Mouse (Mus musculus): ENCODE measurements around the gene Mpped2. TPM values are rescaled to one million over a fixed set of nuclear protein-coding genes. Genes with fewer than 3 reads are reported as not detected.
A peak's percentile ranks its signal among the peaks of the same experiment; 100 is the strongest.

The Mpped2 gene
- polyA plus RNA-seq, 1 experiment from 2014 or later, result 72.3 TPM

DNA sequence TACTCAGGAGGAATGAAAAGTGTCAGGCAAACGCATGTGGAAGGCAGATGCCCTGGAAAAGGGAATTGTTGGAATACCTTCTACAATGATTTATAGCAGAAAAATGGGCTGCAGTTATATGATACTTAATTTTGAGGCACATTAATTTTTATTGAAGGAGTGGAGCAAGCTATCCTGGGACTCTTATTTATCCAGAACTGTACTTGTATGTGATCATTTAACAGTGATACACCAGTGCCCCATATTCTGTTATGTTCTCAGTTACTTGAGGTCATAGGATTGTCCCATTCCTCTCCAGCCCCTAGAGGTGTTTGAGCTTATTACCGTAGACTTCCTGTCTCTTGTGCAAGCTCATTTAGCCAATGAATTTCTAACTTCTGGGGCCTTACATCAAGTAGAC, 82.9 kb downstream of the Mpped2 start:
- no peak overlapping the region for H3K9ac ChIP-seq
- H3K27me3 ChIP-seq (replicated peaks), result no peaks in the 10 kb centered on the region
- H3K9me3 ChIP-seq, result no peaks in the 10 kb centered on the region
- H3K4me2 ChIP-seq, result no peak overlapping the region
- ATAC-seq (ENCODE audit: extremely low read depth, insufficient number of reproducible peaks, low FRiP score, low TSS enrichment), result no peak
- WGBS, result 85% methylated on average over 2 of the region's 2 CpGs
- peaks cover 5% of the 10 kb centered on the region; the same call in 1 of the 2 replicates for H3K36me3 ChIP-seq
- H3K27ac ChIP-seq (replicated peaks), result no peak overlapping the region
- no peak overlapping the region for H3K4me3 ChIP-seq
- peaks cover 23% of the 10 kb centered on the region for H3K4me1 ChIP-seq

DNA sequence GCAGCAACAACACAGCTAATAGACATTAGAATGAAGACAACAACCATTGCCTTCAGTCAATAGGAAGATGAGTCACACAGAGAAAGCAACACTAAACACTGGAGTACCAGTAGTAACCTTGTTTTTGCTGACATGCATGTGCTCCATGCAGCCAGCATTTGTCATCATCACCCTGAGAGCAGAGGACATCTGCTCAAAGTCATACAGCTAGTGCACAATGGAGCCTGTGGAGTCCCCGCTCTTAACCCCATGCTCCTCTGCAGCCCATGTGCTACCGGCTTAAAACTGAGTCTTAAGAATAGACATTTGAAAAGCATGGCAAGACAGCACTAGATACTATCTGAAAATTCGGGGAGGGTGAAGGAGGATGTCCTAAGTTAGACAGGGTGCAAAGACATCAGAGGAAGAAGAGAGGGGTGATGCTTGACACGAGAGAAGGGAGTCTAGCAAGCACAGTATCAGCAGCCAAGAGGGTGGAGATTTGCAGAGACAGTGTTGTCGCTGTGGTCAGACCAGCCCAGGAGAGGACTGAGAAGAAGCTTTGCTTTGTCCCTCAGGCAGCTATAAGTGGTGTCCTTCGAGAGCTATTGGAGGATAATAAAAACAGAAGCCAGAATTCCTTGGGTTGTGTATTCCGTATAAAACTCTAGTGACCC, 85.9 kb downstream of the Mpped2 start:
- ATAC-seq (ENCODE audit: extremely low read depth, insufficient number of reproducible peaks, low FRiP score, low TSS enrichment), result no peak

DNA sequence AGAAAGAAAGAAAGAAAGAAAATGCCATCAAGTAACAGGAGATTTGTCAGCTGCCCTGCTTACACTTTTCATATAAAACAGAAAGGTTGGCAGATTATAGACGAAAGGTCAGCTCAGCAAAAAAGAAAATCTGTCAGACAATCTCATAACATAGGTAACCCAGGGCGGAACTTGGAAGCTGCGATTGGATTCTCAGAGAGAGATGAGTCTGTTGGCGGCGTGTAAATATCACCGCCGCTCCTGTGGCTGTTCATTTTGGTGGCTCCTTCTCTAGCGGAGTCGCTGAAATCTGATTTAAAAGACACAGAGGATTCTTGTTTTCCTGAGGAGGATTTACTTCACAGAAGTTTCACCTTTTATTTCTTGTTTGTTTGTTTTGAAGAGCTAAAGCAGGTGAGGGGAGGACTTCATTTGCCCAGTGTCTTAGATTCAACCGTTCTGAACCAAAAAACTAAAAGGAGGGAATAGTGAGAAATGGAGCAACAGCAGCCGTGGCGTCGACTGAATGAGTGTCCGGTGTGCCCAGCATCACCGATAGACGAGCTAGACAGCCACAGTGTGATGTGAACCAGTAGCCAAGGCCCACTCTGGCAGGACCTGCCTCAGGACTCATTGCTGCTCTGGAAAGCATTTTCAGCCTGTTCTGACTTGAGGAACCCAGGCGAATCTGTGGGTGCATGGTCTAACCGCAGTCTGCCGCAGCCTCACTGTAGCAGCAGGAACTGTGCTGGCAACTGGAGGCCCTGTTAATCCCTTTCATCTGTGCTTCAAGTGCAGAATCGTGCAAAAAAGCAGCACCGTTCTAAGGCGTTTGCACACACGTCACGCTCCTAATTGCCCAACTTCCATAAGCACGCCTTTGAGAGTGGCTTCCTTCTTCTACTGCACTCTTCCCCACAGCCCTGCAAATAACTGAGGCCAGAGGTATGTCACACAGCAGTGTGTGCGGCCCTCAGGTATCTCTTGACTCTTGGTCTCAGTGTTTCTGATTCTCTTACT, 88.4 kb downstream of the Mpped2 start:
- Histone ChIP-seq H3K27ac (replicated peaks) (no peak overlapping the region), H3K4me3 (no peak overlapping the region), H3K9me3 (no peaks in the 10 kb centered on the region), H3K27me3 (replicated peaks) (no peaks in the 10 kb centered on the region), H3K36me3 (peaks cover 22% of the 10 kb centered on the region), H3K4me2 (no peak overlapping the region), H3K9ac (no peak overlapping the region), H3K4me1 (peaks cover 22% of the 10 kb centered on the region)
- WGBS, result 82% methylated on average over 26 of the region's 26 CpGs
- ATAC-seq (ENCODE audit: extremely low read depth, insufficient number of reproducible peaks, low FRiP score, low TSS enrichment), result no peak

More for the DNA sequence above, 85.9 kb downstream of the Mpped2 start:
- no peak overlapping the region for H3K27ac ChIP-seq (replicated peaks)
- H3K36me3 ChIP-seq, result peaks cover 7% of the 10 kb centered on the region
- no peaks in the 10 kb centered on the region for H3K27me3 ChIP-seq (replicated peaks)
- no peak overlapping the region for H3K9ac ChIP-seq
- H3K4me3 ChIP-seq, result no peak overlapping the region
- no peak overlapping the region for H3K4me2 ChIP-seq
- WGBS, result 45% methylated on average over 7 of the region's 7 CpGs
- no peaks in the 10 kb centered on the region for H3K9me3 ChIP-seq
- peaks cover 31% of the 10 kb centered on the region for H3K4me1 ChIP-seq

GRCm38 (mm10) chr2:106783311-106783710, 90.2 kb downstream of the Mpped2 start:
- no peak overlapping the region for H3K4me3 ChIP-seq
- H3K9me3 ChIP-seq, result no peaks in the 10 kb centered on the region
- H3K36me3 ChIP-seq, result peaks cover 22% of the 10 kb centered on the region
- WGBS, result 70% methylated on average over 4 of the region's 4 CpGs
- no peak for ATAC-seq (ENCODE audit: extremely low read depth, insufficient number of reproducible peaks, low FRiP score, low TSS enrichment)
- H3K4me1 ChIP-seq, result peaks cover 32% of the 10 kb centered on the region
- H3K4me2 ChIP-seq, result no peak overlapping the region
- H3K27me3 ChIP-seq (replicated peaks), result no peaks in the 10 kb centered on the region
- no peak overlapping the region for H3K9ac ChIP-seq
- no peak overlapping the region; the same call in 1 of the 2 replicates for H3K27ac ChIP-seq (replicated peaks)

DNA sequence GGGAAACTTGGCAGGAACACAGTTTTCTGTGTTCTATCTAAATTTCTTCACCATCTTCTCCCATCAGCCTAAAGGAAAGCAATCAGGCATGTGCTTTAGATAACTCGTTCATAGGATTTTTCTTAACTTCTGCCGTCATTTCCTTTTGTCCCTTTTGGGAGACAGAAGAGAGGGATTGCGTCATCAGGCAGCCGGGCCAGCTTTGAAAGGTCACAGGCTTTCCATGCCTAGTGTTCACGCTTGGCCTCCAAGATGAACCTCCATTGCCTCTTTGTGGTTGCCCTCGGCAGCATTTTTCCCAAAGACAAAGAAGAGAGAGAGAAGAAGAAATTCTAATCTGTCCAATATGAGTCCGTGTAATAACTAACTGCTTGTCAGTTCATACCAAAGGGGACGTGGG, 95.0 kb downstream of the Mpped2 start:
- no peak overlapping the region for H3K4me2 ChIP-seq
- no peaks in the 10 kb centered on the region for H3K27me3 ChIP-seq (replicated peaks)
- no peak for ATAC-seq (ENCODE audit: extremely low read depth, insufficient number of reproducible peaks, low FRiP score, low TSS enrichment)
- no peak overlapping the region for H3K4me3 ChIP-seq
- H3K27ac ChIP-seq (replicated peaks), result peak overlapping the region; percentile 61
- WGBS, result 32% methylated on average over 8 of the region's 8 CpGs
- H3K9me3 ChIP-seq, result no peaks in the 10 kb centered on the region
- peaks cover 47% of the 10 kb centered on the region for H3K4me1 ChIP-seq
- peaks cover 19% of the 10 kb centered on the region for H3K36me3 ChIP-seq
- H3K9ac ChIP-seq, result no peak overlapping the region

- Histone ChIP-seq H3K4me2 (no peak overlapping the region), H3K36me3 (peaks cover 19% of the 10 kb centered on the region), H3K4me3 (no peak overlapping the region), H3K9ac (no peak overlapping the region), H3K9me3 (no peaks in the 10 kb centered on the region), H3K27me3 (replicated peaks) (no peaks in the 10 kb centered on the region), H3K4me1 (peaks cover 48% of the 10 kb centered on the region), H3K27ac (replicated peaks) (peak overlapping the region; percentile 61)
- 38% methylated on average over 4 of the region's 4 CpGs for WGBS
- ATAC-seq (ENCODE audit: extremely low read depth, insufficient number of reproducible peaks, low FRiP score, low TSS enrichment), result no peak
Measured at GRCm38 (mm10) chr2:106788573-106788972, 95.5 kb downstream of the Mpped2 start.

GRCm38 (mm10) chr2:106789694-106790328, 96.7 kb downstream of the Mpped2 start:
- Histone ChIP-seq H3K4me2 (no peak overlapping the region), H3K27me3 (replicated peaks) (no peaks in the 10 kb centered on the region), H3K4me1 (peaks cover 48% of the 10 kb centered on the region), H3K36me3 (peaks cover 7% of the 10 kb centered on the region), H3K27ac (replicated peaks) (peak overlapping the region; percentile 71), H3K4me3 (no peak overlapping the region), H3K9ac (no peak overlapping the region), H3K9me3 (no peaks in the 10 kb centered on the region)
- ATAC-seq (ENCODE audit: extremely low read depth, insufficient number of reproducible peaks, low FRiP score, low TSS enrichment), result no peak
- WGBS, result 53% methylated on average over 5 of the region's 5 CpGs

GRCm38 (mm10) chr2:106790329-106790701, 97.2 kb downstream of the Mpped2 start:
- Histone ChIP-seq H3K27ac (replicated peaks) (peak overlapping the region; percentile 71), H3K9me3 (no peaks in the 10 kb centered on the region), H3K27me3 (replicated peaks) (no peaks in the 10 kb centered on the region), H3K9ac (no peak overlapping the region), H3K4me2 (no peak overlapping the region), H3K36me3 (peaks cover 2% of the 10 kb centered on the region), H3K4me1 (peaks cover 48% of the 10 kb centered on the region), H3K4me3 (no peak overlapping the region)
- no peak for ATAC-seq (ENCODE audit: extremely low read depth, insufficient number of reproducible peaks, low FRiP score, low TSS enrichment)
- 48% methylated on average over 3 of the region's 3 CpGs for WGBS

GRCm38 (mm10) chr2:106796246-106796645, 103.2 kb downstream of the Mpped2 start:
- peak overlapping the region; percentile 39 for H3K4me2 ChIP-seq
- H3K4me1 ChIP-seq, result peaks cover 56% of the 10 kb centered on the region
- no peak for ATAC-seq (ENCODE audit: extremely low read depth, insufficient number of reproducible peaks, low FRiP score, low TSS enrichment)
- peak overlapping the region; percentile 25 for H3K27ac ChIP-seq (replicated peaks)
- H3K9ac ChIP-seq, result peak overlapping the region; percentile 7; the same call in 1 of the 2 replicates
- H3K27me3 ChIP-seq (replicated peaks), result no peaks in the 10 kb centered on the region
- 24% methylated on average over 7 of the region's 7 CpGs for WGBS
- no peak overlapping the region for H3K4me3 ChIP-seq
- no peaks in the 10 kb centered on the region; the same call in 1 of the 2 replicates for H3K36me3 ChIP-seq
- no peaks in the 10 kb centered on the region for H3K9me3 ChIP-seq

GRCm38 (mm10) chr2:106797855-106798254, 104.8 kb downstream of the Mpped2 start:
- 48% methylated on average over 3 of the region's 3 CpGs for WGBS
- Histone ChIP-seq H3K27me3 (replicated peaks) (no peaks in the 10 kb centered on the region), H3K4me1 (peaks cover 50% of the 10 kb centered on the region), H3K4me3 (no peak overlapping the region), H3K27ac (replicated peaks) (peak overlapping the region; percentile 58), H3K36me3 (0 out of 2 replicates have a peak, but pooled peaks cover 6% of the 10 kb centered on the region), H3K9me3 (no peaks in the 10 kb centered on the region), H3K4me2 (peak overlapping the region; percentile 31; the same call in 1 of the 2 replicates), H3K9ac (0 out of 2 replicates have a peak overlapping the region, but pooled peaks have one; percentile 2)
- ATAC-seq (ENCODE audit: extremely low read depth, insufficient number of reproducible peaks, low FRiP score, low TSS enrichment), result no peak

GRCm38 (mm10) chr2:106798824-106799223, 105.8 kb downstream of the Mpped2 start:
- peaks cover 47% of the 10 kb centered on the region for H3K4me1 ChIP-seq
- no peak overlapping the region for H3K4me3 ChIP-seq
- peak overlapping the region; percentile 31; the same call in 1 of the 2 replicates for H3K4me2 ChIP-seq
- WGBS, result 26% methylated on average over 4 of the region's 4 CpGs
- H3K9ac ChIP-seq, result no peak overlapping the region
- no peaks in the 10 kb centered on the region for H3K27me3 ChIP-seq (replicated peaks)
- peak; percentile 68; the same call in 1 of the 2 replicates for ATAC-seq (ENCODE audit: extremely low read depth, insufficient number of reproducible peaks, low FRiP score, low TSS enrichment)
- no peaks in the 10 kb centered on the region for H3K9me3 ChIP-seq
- 0 out of 2 replicates have a peak, but pooled peaks cover 9% of the 10 kb centered on the region for H3K36me3 ChIP-seq
- H3K27ac ChIP-seq (replicated peaks), result peak overlapping the region; percentile 58

Data from heart, embryonic 13.5 days (tissue).